In the genomic region with DNA sequence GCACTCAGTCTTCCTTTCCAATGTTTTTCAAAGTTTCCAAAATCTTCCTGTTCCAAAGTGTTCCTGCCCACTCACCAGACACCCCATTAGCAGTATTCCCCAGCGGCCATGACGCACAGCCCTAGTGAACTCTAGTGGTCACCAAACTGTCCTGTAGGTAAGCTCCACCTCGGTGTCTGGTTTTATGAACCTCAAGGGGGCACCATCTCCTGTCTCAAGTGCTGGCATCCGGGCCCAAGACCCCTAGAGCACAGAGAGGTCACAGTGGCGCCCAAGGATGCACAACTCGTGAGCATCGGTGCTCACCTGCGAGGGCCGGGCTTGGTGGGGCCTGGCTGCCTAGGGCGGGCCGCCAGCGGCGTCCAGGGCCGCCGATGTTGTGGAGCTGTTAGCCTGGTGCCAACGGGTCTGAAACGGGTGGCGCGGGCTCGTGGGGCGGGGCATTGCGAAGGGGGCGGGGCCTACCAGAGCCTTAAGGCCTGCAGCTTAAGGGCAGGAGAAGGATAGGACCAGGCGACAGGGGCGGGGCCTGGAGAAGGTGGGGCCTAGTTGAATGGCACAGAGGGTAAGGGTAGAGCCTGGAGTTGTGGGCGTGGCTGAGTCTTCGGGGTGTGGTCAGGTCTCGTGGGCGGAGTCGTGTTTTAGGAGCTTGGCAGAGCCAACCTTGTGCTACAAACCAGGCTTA, we compare ENCODE assay signal across 8 mouse cellular contexts. TPM values are rescaled to one million over a fixed set of nuclear protein-coding genes. Genes with fewer than 3 reads are reported as not detected.
DNase-seq lines count a peak whose midpoint lies in the region; ATAC-seq and TF ChIP-seq lines count a peak whose summit lies in the region.

A gene (minus strand): TSS at position 415 of the 685 bp plus-strand sequence.

- intact Hi-C loops in heart, postnatal 25 days (cut with DNase I), result no loop called here

- TF ChIP-seq EP300 in ES-Bruce4 (IDR thresholded peaks at IDR 0.05; ENCODE audit: insufficient read depth, low read depth, low read length), result no peak

- H3K27me3 ChIP-seq in ES-Bruce4 (ENCODE audit: control insufficient read depth, insufficient read depth, low read length, poor library complexity, severe bottlenecking), result no peaks in the 10 kb centered on the region
- H3K27me3 ChIP-seq in limb, embryonic 10.5 days (ENCODE audit: low read depth, poor library complexity, severe bottlenecking), result peaks cover 54% of the 10 kb centered on the region
- H3K27me3 ChIP-seq in midbrain, embryonic 11.5 days (ENCODE audit: control insufficient read depth, insufficient read depth, low read length), result peaks cover 13% of the 10 kb centered on the region; the same call in 1 of the 2 replicates
- H3K27me3 ChIP-seq in spleen, adult 2 months (ENCODE audit: control insufficient read depth, insufficient read depth, low read length), result no peaks in the 10 kb centered on the region

- 2% methylated on average over 30 of the region's 30 CpGs for WGBS in limb, embryonic 10.5 days
- 2% methylated on average over 30 of the region's 30 CpGs for WGBS in midbrain, embryonic 11.5 days
- WGBS in spleen, adult 2 months, result 3% methylated on average over 30 of the region's 30 CpGs

- peak within 1 kb of the TSS; percentile 77 for H3K9ac ChIP-seq in ES-Bruce4 (ENCODE audit: low read depth, poor library complexity, severe bottlenecking)
- H3K9ac ChIP-seq in midbrain, embryonic 11.5 days (ENCODE audit: low read length), result no peak within 1 kb of the TSS

- H3K9me3 ChIP-seq in ES-Bruce4 (replicated peaks; ENCODE audit: control insufficient read depth, insufficient read depth, low read length, poor library complexity, severe bottlenecking), result no peaks in the 10 kb centered on the region
- no peaks in the 10 kb centered on the region for H3K9me3 ChIP-seq in limb, embryonic 10.5 days (replicated peaks)
- no peaks in the 10 kb centered on the region for H3K9me3 ChIP-seq in midbrain, embryonic 11.5 days (ENCODE audit: control insufficient read depth, low read length)

- no peak for TF ChIP-seq POLR2A in ES-Bruce4 (IDR thresholded peaks at IDR 0.05; ENCODE audit: insufficient read depth, low read length)
- no peak for TF ChIP-seq POLR2A in spleen, adult 2 months (IDR thresholded peaks at IDR 0.05; ENCODE audit: low read depth, low read length)

- H3K36me3 ChIP-seq in ES-Bruce4 (ENCODE audit: control insufficient read depth, insufficient read depth, low read length, poor library complexity, severe bottlenecking), result peaks cover 10% of the 10 kb centered on the region
- H3K36me3 ChIP-seq in limb, embryonic 10.5 days, result peaks cover 32% of the 10 kb centered on the region
- peaks cover 12% of the 10 kb centered on the region for H3K36me3 ChIP-seq in midbrain, embryonic 11.5 days (ENCODE audit: control insufficient read depth, insufficient read depth, low read length)
- H3K36me3 ChIP-seq in spleen, adult 2 months (ENCODE audit: control insufficient read depth, insufficient read depth, low read length), result peaks cover 23% of the 10 kb centered on the region

- peak within 1 kb of the TSS; percentile 53; the same call in 1 of the 2 replicates for H3K27ac ChIP-seq in ES-Bruce4 (ENCODE audit: insufficient read depth, low read length)
- H3K27ac ChIP-seq in limb, embryonic 10.5 days, result peak within 1 kb of the TSS; percentile 63; the same call in 1 of the 2 replicates
- H3K27ac ChIP-seq in midbrain, embryonic 11.5 days (ENCODE audit: low read depth, low read length), result no peak within 1 kb of the TSS
- H3K27ac ChIP-seq in spleen, adult 2 months (ENCODE audit: insufficient read depth, low read length), result no peak within 1 kb of the TSS

- ATAC-seq in midbrain, embryonic 11.5 days (ENCODE audit: low FRiP score), result peak; percentile 78

- no peaks in the 10 kb centered on the region for H3K4me1 ChIP-seq in ES-Bruce4 (ENCODE audit: control insufficient read depth, insufficient read depth, low read length)
- peaks cover 25% of the 10 kb centered on the region for H3K4me1 ChIP-seq in limb, embryonic 10.5 days
- peaks cover 4% of the 10 kb centered on the region; the same call in 1 of the 2 replicates for H3K4me1 ChIP-seq in midbrain, embryonic 11.5 days (ENCODE audit: control insufficient read depth, insufficient read depth, low read length)
- peaks cover 11% of the 10 kb centered on the region for H3K4me1 ChIP-seq in spleen, adult 2 months (ENCODE audit: control insufficient read depth, insufficient read depth, insufficient read length)

- TF ChIP-seq CTCF in ES-Bruce4 (IDR thresholded peaks at IDR 0.05; ENCODE audit: low read depth, low read length), result peak; percentile 46
- peak; percentile 6; the same call in 1 of the 2 replicates for TF ChIP-seq CTCF in spleen, adult 2 months (IDR thresholded peaks at IDR 0.05; ENCODE audit: extremely low read depth, insufficient read depth, insufficient read length, insufficient replicate concordance)

- DNase-seq in adrenal gland, adult 2 months, result peak; percentile 96
- DNase-seq in fat pad, adult 2 months (ENCODE audit: extremely low read depth, low read depth, low spot score), result peak; percentile 39
- DNase-seq in heart, postnatal 25 days (ENCODE audit: low spot score), result peak; percentile 56
- DNase-seq in limb, embryonic 10.5 days (ENCODE audit: low spot score), result peak; percentile 71
- peak; percentile 94 for DNase-seq in midbrain, embryonic 11.5 days (ENCODE audit: low spot score, missing footprints)
- peak; percentile 81 to 82 for DNase-seq in spleen, adult 2 months (ENCODE audit: low read depth in 1 of 2, low spot score in 2 of 2)
- DNase-seq in layer of hippocampus, postnatal 36 days, result no peak

- H3K4me3 ChIP-seq in ES-Bruce4 (ENCODE audit: low read depth, low read length), result peak within 1 kb of the TSS; percentile 60
- H3K4me3 ChIP-seq in limb, embryonic 10.5 days, result peak within 1 kb of the TSS; percentile 44
- no peak within 1 kb of the TSS for H3K4me3 ChIP-seq in midbrain, embryonic 11.5 days (ENCODE audit: low read depth, low read length)
- peak within 1 kb of the TSS; percentile 44; the same call in 1 of the 2 replicates for H3K4me3 ChIP-seq in spleen, adult 2 months (ENCODE audit: extremely low read depth, insufficient read depth, insufficient read length)

- H3K4me2 ChIP-seq in midbrain, embryonic 11.5 days, result peak within 1 kb of the TSS; percentile 30

RNA-seq across cellular contexts. Expression of the gene that starts here (rescaled TPM):
- 1.2 and 1.6 TPM in 2 replicates for polyA plus RNA-seq in ES-Bruce4 (2011; ENCODE audit: insufficient read depth, insufficient read length, low read depth, missing spikeins)
- total RNA-seq in adrenal gland, adult 2 months (2021), result 1 to 10 TPM in 1 of 2 experiments, under 1 TPM in 1; 0.52 to 1.1 TPM
- 0.16 and 0.21 TPM in 2 replicates for polyA plus RNA-seq in adrenal gland, adult 2 months (2012; rRNA removed)
- total RNA-seq in heart, postnatal 25 days (2021), result not detected
- polyA plus RNA-seq in limb, embryonic 10.5 days (2016; fragmentation: Nextera tagmentation; extraction: Ambion mirVana), result 0.26 and 0.53 TPM in 2 replicates
- 0.81 and 1.2 TPM in 2 replicates for polyA plus RNA-seq in midbrain, embryonic 11.5 days (2014; fragmentation: Nextera tagmentation; extraction: Ambion mirVana)
- polyA plus RNA-seq in spleen, adult 2 months (2012; rRNA removed), result 0.01 and 0.04 TPM in 2 replicates
- total RNA-seq in layer of hippocampus, postnatal 36 days (2021), result under 1 TPM; 0.25 to 0.35 TPM

Comparison
In these comparisons a context has a peak if more than half of its experiments do, and no peak if none do; other contexts are left out.
1. Peak in DNase-seq in heart, postnatal 25 days; RNA of the gene not detected or under 1 TPM.
2. Peak in DNase-seq, H3K4me3 ChIP-seq and H3K27ac ChIP-seq in limb, embryonic 10.5 days; RNA of the gene not detected or under 1 TPM.
3. Peak in DNase-seq and H3K4me3 ChIP-seq in spleen, adult 2 months; RNA of the gene not detected or under 1 TPM.
4. DNase-seq: peak in adrenal gland, adult 2 months (single experiment), fat pad, adult 2 months (single experiment) and midbrain, embryonic 11.5 days (single experiment); none in layer of hippocampus, postnatal 36 days (0 of 2).